Mouse (Mus musculus) myocyte (in vitro differentiated cells): ENCODE measurements around the gene Prx. TPM values are rescaled to one million over a fixed set of nuclear protein-coding genes. Genes with fewer than 3 reads are reported as not detected.

ENCODE experiments used
- H3K27me3 ChIP-seq: one replicate; pipeline ENCODE4 v1.6.1; 2011; ENCODE audit not compliant: control insufficient read depth, insufficient read depth, insufficient read length
- H3K36me3 ChIP-seq: one replicate; pipeline ENCODE4 v1.6.1; 2011; ENCODE audit not compliant: control insufficient read depth, insufficient read depth
- H3K4me2 ChIP-seq: one replicate; pipeline ENCODE4 v1.6.1; 2011; ENCODE audit warnings: low read depth, control low read depth
- H3K4me3 ChIP-seq: one replicate; pipeline ENCODE4 v1.5.1; 2011; ENCODE audit warnings: mild to moderate bottlenecking, control low read depth, moderate library complexity
- H3K79me2 ChIP-seq: one replicate; pipeline ENCODE4 v1.6.1; 2011; ENCODE audit not compliant: control insufficient read depth, insufficient read depth
- H3ac ChIP-seq: one replicate; pipeline ENCODE4 v1.6.1; 2011; ENCODE audit not compliant: control insufficient read depth, insufficient read length
- CEBPB ChIP-seq: IDR thresholded peaks from 2 replicates; pipeline ENCODE4 v1.6.1; 2011; ENCODE audit warnings: mild to moderate bottlenecking, moderate library complexity; ENCODE audit not compliant: poor library complexity, insufficient read depth, severe bottlenecking
- E2F4 ChIP-seq: IDR thresholded peaks from one replicate; pipeline ENCODE4 v1.6.1; 2011; ENCODE audit warnings: mild to moderate bottlenecking, control low read depth, moderate library complexity; ENCODE audit not compliant: insufficient read depth
- MAX ChIP-seq: IDR thresholded peaks from one replicate; pipeline ENCODE4 v1.6.1; 2011; ENCODE audit warnings: low read depth, mild to moderate bottlenecking, control low read depth
- MYOD1 ChIP-seq, 3 experiments: IDR thresholded peaks; one replicate each; pipeline ENCODE4 v1.6.1; 2011; ENCODE audit warnings: control low read depth in 2 of 3, low read depth in 2 of 3, mild to moderate bottlenecking in 2 of 3, moderate library complexity in 1 of 3; ENCODE audit not compliant: insufficient read length in 2 of 3, control insufficient read depth in 1 of 3
- MYOG ChIP-seq, 3 experiments: IDR thresholded peaks; one replicate each; pipeline ENCODE4 v1.6.1; 2011; ENCODE audit warnings: control low read depth in 2 of 3, low read depth in 2 of 3, mild to moderate bottlenecking in 2 of 3; ENCODE audit not compliant: insufficient read length in 2 of 3, control insufficient read depth in 1 of 3, insufficient read depth in 1 of 3
- POLR2A ChIP-seq: IDR thresholded peaks from one replicate; pipeline ENCODE4 v1.6.1; 2011; ENCODE audit warnings: low read depth, mild to moderate bottlenecking, control low read depth, moderate library complexity; ENCODE audit not compliant: insufficient read length
- POLR2AphosphoS2 ChIP-seq: IDR thresholded peaks from one replicate; pipeline ENCODE4 v1.6.1; 2011; ENCODE audit warnings: low read depth, control low read depth; ENCODE audit not compliant: insufficient read length
- REST ChIP-seq: IDR thresholded peaks from one replicate; pipeline ENCODE4 v1.6.1; 2011; ENCODE audit warnings: mild to moderate bottlenecking, control low read depth, moderate library complexity; ENCODE audit not compliant: insufficient read depth, insufficient read length
- SRF ChIP-seq: IDR thresholded peaks from one replicate; pipeline ENCODE4 v1.6.1; 2011; ENCODE audit warnings: low read depth; ENCODE audit not compliant: control insufficient read depth, insufficient read length
- TCF12 ChIP-seq: IDR thresholded peaks from one replicate; pipeline ENCODE4 v1.6.1; 2011; ENCODE audit warnings: mild to moderate bottlenecking, control low read depth; ENCODE audit not compliant: poor library complexity, insufficient read depth, severe bottlenecking
- TCF3 ChIP-seq: IDR thresholded peaks from one replicate; pipeline ENCODE4 v1.6.1; 2011; ENCODE audit warnings: low read depth, control low read depth; ENCODE audit not compliant: insufficient read length
- USF1 ChIP-seq: IDR thresholded peaks from one replicate; pipeline ENCODE4 v1.6.1; 2011; ENCODE audit warnings: low read depth, mild to moderate bottlenecking, control low read depth, moderate library complexity
- polyA plus RNA-seq: library from polyadenylated mRNA; unstranded; fragments of >200 nt; fragmentation: generic; extraction: Trizol; gene quantifications from one replicate; pipeline ENCODE4 v1.2.1, GENCODE M21; 2012; ENCODE audit warnings: missing spikeins

The Prx gene
- polyA plus RNA-seq, 1 experiment, result 4.2 TPM

DNA sequence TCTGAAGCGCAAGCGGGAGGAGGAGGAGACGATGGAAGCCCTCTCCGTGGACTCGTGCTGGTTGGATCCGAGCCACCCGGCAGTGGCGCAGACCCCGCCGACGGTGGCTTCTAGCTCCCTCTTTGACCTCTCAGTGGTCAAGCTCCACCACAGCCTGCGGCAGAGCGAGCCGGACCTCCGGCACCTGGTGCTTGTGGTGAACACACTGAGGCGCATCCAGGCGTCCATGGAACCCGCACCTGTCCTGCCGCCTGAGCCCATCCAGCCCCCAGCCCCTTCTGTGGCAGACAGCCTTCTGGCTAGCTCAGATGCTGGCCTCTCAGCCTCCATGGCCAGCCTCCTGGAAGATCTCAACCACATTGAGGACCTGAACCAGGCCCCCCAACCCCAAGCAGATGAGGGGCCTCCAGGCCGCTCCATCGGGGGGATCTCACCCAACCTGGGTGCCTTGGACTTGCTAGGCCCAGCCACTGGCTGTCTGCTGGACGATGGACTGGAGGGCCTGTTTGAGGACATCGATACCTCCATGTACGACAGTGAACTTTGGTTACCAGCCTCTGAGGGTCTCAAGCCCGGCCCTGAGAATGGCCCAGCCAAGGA, 9.8 kb upstream of the Prx start:
- Histone ChIP-seq H3K79me2 (peaks cover 24% of the 10 kb centered on the region), H3ac (no peak overlapping the region), H3K36me3 (no peaks in the 10 kb centered on the region), H3K4me3 (peak overlapping the region; percentile 71), H3K4me2 (peak overlapping the region; percentile 99), H3K27me3 (no peaks in the 10 kb centered on the region)
- TF ChIP-seq MYOG (IDR thresholded peaks at IDR 0.05; ENCODE audit: control insufficient read depth in 1 of 3, insufficient read depth in 1 of 3, insufficient read length in 2 of 3, low read depth in 2 of 3) (peak in 2 of 3 experiments; percentile 91 to 92), E2F4 (no peak), MYOD1 (IDR thresholded peaks at IDR 0.05; ENCODE audit: control insufficient read depth in 1 of 3, insufficient read length in 2 of 3, low read depth in 2 of 3) (peak in 2 of 3 experiments; percentile 73 to 86), POLR2A (peak; percentile 9), POLR2AphosphoS2 (peak; percentile 38)

DNA sequence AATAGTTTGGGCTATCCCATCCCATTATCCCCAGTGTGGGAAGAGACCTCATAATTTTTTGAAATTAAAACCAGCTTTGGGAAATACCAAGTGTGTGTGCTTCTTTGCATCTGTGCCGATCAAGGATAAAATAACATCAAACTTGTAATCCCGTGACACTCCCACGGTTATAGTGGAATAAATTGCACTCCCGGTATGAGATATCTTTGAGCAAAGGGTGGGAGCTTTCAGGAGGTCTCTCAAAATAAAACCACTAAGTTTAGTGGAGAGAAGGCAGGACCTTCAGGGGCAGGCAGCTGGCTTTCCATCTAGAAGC, 8.9 kb upstream of the Prx start:
- Histone ChIP-seq H3ac (no peak overlapping the region), H3K79me2 (peaks cover 24% of the 10 kb centered on the region), H3K36me3 (no peaks in the 10 kb centered on the region), H3K4me2 (peak overlapping the region; percentile 99), H3K4me3 (peak overlapping the region; percentile 18), H3K27me3 (no peaks in the 10 kb centered on the region)
- TF ChIP-seq POLR2AphosphoS2 (no peak), SRF (no peak)

DNA sequence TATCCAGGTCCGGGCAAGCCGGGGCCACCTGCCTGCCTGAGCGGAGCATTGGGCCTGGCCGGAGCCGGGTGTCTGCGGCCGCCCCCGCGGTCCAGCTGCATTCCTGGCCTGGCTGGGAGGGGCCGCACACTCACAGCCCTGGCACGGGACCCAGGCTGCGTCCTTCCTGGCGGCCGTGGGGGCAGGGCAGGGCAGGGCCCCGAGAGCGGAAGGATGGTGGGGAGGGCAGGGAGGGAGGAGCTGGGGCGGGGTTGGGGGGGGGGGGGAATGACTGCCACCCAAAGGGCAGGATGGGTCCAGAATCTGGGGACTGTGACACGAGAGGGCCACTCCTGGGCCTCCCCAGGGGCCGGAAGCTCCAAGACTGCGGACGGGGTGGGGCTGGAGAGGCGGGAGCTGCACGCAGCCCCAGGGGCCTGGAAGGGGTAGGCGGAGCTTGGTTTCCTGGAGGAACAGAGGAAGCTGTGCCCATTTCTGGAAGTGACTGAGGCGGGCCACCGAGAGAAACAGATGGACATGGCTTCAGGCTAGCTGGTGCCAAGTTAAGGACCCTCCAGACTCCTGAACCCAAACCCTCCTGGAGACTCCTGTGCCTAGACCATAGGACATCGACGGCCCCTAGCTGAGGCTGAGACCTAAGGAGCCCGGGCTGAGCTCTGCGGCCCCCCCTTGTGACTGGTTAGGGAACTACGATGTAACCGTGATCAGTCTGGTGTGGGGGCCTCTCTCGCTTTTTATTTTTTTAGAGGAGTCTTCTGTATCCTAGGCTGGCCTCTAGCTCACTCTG, 8.4 kb upstream of the Prx start:
- peak overlapping the region; percentile 99 for H3K4me2 ChIP-seq
- no peaks in the 10 kb centered on the region for H3K36me3 ChIP-seq
- no peaks in the 10 kb centered on the region for H3K27me3 ChIP-seq
- H3ac ChIP-seq, result no peak overlapping the region
- TF ChIP-seq MAX, result no peak
- peak; percentile 7 to 94 (median 93) for TF ChIP-seq MYOG (IDR thresholded peaks at IDR 0.05; ENCODE audit: control insufficient read depth in 1 of 3, insufficient read depth in 1 of 3, insufficient read length in 2 of 3, low read depth in 2 of 3)
- TF ChIP-seq E2F4, result no peak
- TF ChIP-seq USF1, result no peak
- no peak for TF ChIP-seq REST
- peak; percentile 38 for TF ChIP-seq TCF3
- TF ChIP-seq SRF, result peak; percentile 100
- TF ChIP-seq POLR2AphosphoS2, result peak; percentile 61
- TF ChIP-seq POLR2A, result peak; percentile 43
- no peak for TF ChIP-seq CEBPB
- peak in 2 of 3 experiments; percentile 79 to 91 for TF ChIP-seq MYOD1 (IDR thresholded peaks at IDR 0.05; ENCODE audit: control insufficient read depth in 1 of 3, insufficient read length in 2 of 3, low read depth in 2 of 3)
- TF ChIP-seq TCF12, result no peak
- H3K4me3 ChIP-seq, result peak overlapping the region; percentile 18
- peaks cover 24% of the 10 kb centered on the region for H3K79me2 ChIP-seq

DNA sequence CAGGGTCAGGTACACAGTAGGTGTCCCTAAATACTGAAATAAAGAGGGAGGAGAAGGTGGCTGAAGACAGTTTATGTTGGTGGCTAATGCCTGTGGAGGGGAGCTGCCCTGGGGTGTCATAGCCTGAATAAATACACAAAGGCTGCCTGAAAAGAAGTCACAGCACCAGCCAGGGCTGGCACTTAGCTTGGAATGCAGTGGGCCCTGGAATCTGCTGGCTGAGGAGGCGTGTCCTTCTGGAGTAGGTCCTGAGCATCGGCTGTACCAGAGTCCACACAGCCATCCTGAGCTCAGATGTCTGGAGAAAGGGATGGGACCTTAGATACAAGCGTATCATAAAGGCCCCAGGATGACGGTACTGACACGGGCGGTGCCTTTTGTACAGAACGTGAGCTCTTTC, 7.3 kb upstream of the Prx start:
- H3ac ChIP-seq, result no peak overlapping the region
- TF ChIP-seq TCF12, result no peak
- TF ChIP-seq MAX, result no peak
- TF ChIP-seq MYOD1 (IDR thresholded peaks at IDR 0.05; ENCODE audit: control insufficient read depth in 1 of 3, insufficient read length in 2 of 3, low read depth in 2 of 3), result no peak
- no peak for TF ChIP-seq SRF
- TF ChIP-seq POLR2A, result no peak
- TF ChIP-seq MYOG (IDR thresholded peaks at IDR 0.05; ENCODE audit: control insufficient read depth in 1 of 3, insufficient read depth in 1 of 3, insufficient read length in 2 of 3, low read depth in 2 of 3), result no peak
- no peak for TF ChIP-seq POLR2AphosphoS2
- peak overlapping the region; percentile 64 for H3K4me2 ChIP-seq
- H3K4me3 ChIP-seq, result no peak overlapping the region
- no peaks in the 10 kb centered on the region for H3K27me3 ChIP-seq
- H3K79me2 ChIP-seq, result peaks cover 24% of the 10 kb centered on the region
- no peaks in the 10 kb centered on the region for H3K36me3 ChIP-seq

DNA sequence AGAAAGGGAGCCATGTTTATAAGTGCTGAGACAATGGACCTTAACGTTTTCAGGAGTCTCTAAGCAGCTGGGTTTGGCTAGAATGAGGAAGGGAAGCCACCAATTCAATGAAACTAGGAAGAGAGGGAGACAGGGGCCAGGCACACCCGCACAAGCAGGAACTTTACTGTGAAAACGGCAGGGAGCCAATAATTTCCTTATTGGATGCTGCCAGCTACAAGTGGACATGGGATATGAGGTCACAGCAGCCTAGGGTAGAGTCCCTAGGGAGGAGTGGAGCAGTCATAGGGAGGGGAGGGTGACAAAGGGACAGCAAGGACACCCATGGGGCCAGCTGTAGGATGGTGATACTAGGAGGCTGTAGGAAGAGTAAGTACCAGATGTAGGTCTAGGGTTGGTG, 6.1 kb upstream of the Prx start:
- no peak overlapping the region for H3K4me2 ChIP-seq
- no peaks in the 10 kb centered on the region for H3K36me3 ChIP-seq
- H3ac ChIP-seq, result no peak overlapping the region
- no peaks in the 10 kb centered on the region for H3K27me3 ChIP-seq
- peaks cover 20% of the 10 kb centered on the region for H3K79me2 ChIP-seq
- TF ChIP-seq MAX (no peak), POLR2A (no peak), TCF12 (no peak), REST (no peak), MYOD1 (IDR thresholded peaks at IDR 0.05; ENCODE audit: control insufficient read depth in 1 of 3, insufficient read length in 2 of 3, low read depth in 2 of 3) (no peak), USF1 (no peak), TCF3 (no peak), MYOG (IDR thresholded peaks at IDR 0.05; ENCODE audit: control insufficient read depth in 1 of 3, insufficient read depth in 1 of 3, insufficient read length in 2 of 3, low read depth in 2 of 3) (no peak), CEBPB (no peak), SRF (no peak), E2F4 (no peak)
- H3K4me3 ChIP-seq, result no peak overlapping the region
